ENCODE assay signal across 14 mouse cellular contexts in the genomic region with DNA sequence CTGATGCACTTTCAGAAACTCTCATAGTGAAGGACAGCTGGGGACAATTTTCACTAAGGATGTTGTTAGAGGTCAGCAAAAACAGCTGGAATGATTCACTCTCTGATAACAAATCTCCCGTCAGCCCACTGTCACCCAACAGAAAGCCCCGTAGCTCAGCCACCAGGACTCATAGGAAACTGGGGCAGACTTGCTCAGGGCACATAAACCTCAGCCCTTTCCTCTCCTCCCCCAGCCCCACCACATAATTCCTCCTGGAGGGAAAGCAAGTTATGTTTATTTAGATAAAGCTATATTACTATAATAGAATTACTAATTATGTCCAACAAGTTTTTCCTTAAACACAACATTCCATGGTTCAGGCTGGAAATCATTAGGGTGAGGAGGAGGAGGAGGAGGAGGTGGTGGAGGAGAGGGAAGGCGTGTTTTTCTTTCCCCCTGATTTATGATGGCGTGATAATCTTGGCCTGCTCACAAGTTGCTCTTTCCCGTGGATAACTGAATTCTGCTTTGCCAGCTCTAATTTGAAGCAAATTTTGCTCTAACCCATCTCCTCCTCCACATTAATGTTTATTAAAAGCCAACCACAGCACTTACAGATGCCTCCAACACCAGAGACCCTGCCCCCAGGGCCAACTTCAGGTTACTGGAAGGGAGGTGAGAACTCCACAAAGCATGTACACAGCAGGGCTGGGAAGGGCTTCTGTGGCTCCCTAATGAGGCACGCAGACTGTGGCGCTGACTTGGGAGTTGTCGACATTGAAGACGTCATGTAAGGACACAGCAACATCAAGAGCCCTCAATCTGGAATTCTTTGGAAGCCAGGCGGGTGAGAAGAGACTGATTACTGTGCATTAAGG.
DNase-seq lines count a peak whose midpoint lies in the region; ATAC-seq and TF ChIP-seq lines count a peak whose summit lies in the region.
"Had no signal": no experiment of that assay in that cellular context is flagged by ENCODE, and none has a peak within 500 bp of the region (broad histone marks: within the 10 kb centered on the region; RNA-seq: fewer than 3 reads in every experiment).

No protein-coding gene starts in this region.

- no peak overlapping the region for H3K4me2 ChIP-seq in intestine, embryonic 14.5 days (ENCODE audit: low read length)
- H3K4me2 ChIP-seq in intestine, postnatal 0 days (replicated peaks; ENCODE audit: low read depth) = no peak overlapping the region
- H3K4me2 ChIP-seq in hindbrain, embryonic 11.5 days (replicated peaks; ENCODE audit: low read depth, low read length) = no peak overlapping the region
- no peak overlapping the region for H3K4me2 ChIP-seq in forebrain, embryonic 13.5 days
- H3K4me2 ChIP-seq: midbrain, embryonic 15.5 days had no signal

- no peak for DNase-seq in intestine, embryonic 14.5 days (ENCODE audit: low spot score)
- DNase-seq in kidney, adult 18-20 months = peak; percentile 9
- peak; percentile 55 to 64 for DNase-seq in kidney, postnatal 4 days
- peak; percentile 61 for DNase-seq in mesoderm, embryonic 11.5 days (ENCODE audit: low read depth, low spot score)
- no peak for DNase-seq in hindbrain, embryonic 11.5 days (ENCODE audit: low spot score)
- no peak for DNase-seq in heart, adult 9 months (ENCODE audit: low spot score in 2 of 2)
- DNase-seq: cerebellum, adult 9-10 months; gastrocnemius, postnatal 25 days; right cerebral cortex, adult 18-20 months; thymus, adult 2 months had no signal

- 34% methylated on average over 10 of the region's 10 CpGs for WGBS in intestine, embryonic 14.5 days
- WGBS in intestine, postnatal 0 days = 51% methylated on average over 10 of the region's 10 CpGs
- WGBS in hindbrain, embryonic 11.5 days = 72% methylated on average over 10 of the region's 10 CpGs
- WGBS in forebrain, embryonic 13.5 days = 88% methylated on average over 10 of the region's 10 CpGs

- H3K4me3 ChIP-seq in intestine, embryonic 14.5 days (ENCODE audit: low read depth, low read length) = no peak overlapping the region
- H3K4me3 ChIP-seq in intestine, postnatal 0 days (ENCODE audit: low read depth, low read length) = no peak overlapping the region
- no peak overlapping the region for H3K4me3 ChIP-seq in hindbrain, embryonic 11.5 days (ENCODE audit: low read depth, low read length)
- H3K4me3 ChIP-seq in forebrain, embryonic 13.5 days = no peak overlapping the region
- H3K4me3 ChIP-seq: midbrain, embryonic 15.5 days had no signal

- H3K27me3 ChIP-seq in intestine, embryonic 14.5 days (replicated peaks; ENCODE audit: control insufficient read depth, insufficient read depth, low read length) = no peaks in the 10 kb centered on the region
- H3K27me3 ChIP-seq in intestine, postnatal 0 days (replicated peaks; ENCODE audit: control insufficient read depth, insufficient read depth, low read length) = no peaks in the 10 kb centered on the region
- no peaks in the 10 kb centered on the region for H3K27me3 ChIP-seq in hindbrain, embryonic 11.5 days (ENCODE audit: control insufficient read depth, insufficient read depth, low read length)
- no peaks in the 10 kb centered on the region for H3K27me3 ChIP-seq in forebrain, embryonic 13.5 days
- H3K27me3 ChIP-seq: midbrain, embryonic 15.5 days had no signal

- no peaks in the 10 kb centered on the region for H3K36me3 ChIP-seq in intestine, embryonic 14.5 days (ENCODE audit: control insufficient read depth, insufficient read depth, low read length)
- no peaks in the 10 kb centered on the region for H3K36me3 ChIP-seq in intestine, postnatal 0 days (ENCODE audit: control insufficient read depth, insufficient read depth)
- H3K36me3 ChIP-seq in hindbrain, embryonic 11.5 days (ENCODE audit: control insufficient read depth, insufficient read depth, low read length) = no peaks in the 10 kb centered on the region
- H3K36me3 ChIP-seq in forebrain, embryonic 13.5 days (ENCODE audit: poor library complexity, severe bottlenecking) = no peaks in the 10 kb centered on the region
- H3K36me3 ChIP-seq: G1E; midbrain, embryonic 15.5 days had no signal

- H3K27ac ChIP-seq in intestine, embryonic 14.5 days (ENCODE audit: low read depth) = 0 out of 2 replicates have a peak overlapping the region, but pooled peaks have one; percentile 27
- H3K27ac ChIP-seq in intestine, postnatal 0 days (ENCODE audit: low read depth, low read length) = no peak overlapping the region
- H3K27ac ChIP-seq in hindbrain, embryonic 11.5 days (ENCODE audit: low read depth, low read length) = no peak overlapping the region
- H3K27ac ChIP-seq in forebrain, embryonic 13.5 days = no peak overlapping the region
- H3K27ac ChIP-seq: midbrain, embryonic 15.5 days had no signal

- no peak for TF ChIP-seq CTCF in intestine, postnatal 0 days (IDR thresholded peaks at IDR 0.05; ENCODE audit: low read depth)

- H3K9ac ChIP-seq in intestine, embryonic 14.5 days (ENCODE audit: low read length) = no peak overlapping the region
- no peak overlapping the region for H3K9ac ChIP-seq in intestine, postnatal 0 days (ENCODE audit: low read depth, low read length)
- no peak overlapping the region for H3K9ac ChIP-seq in hindbrain, embryonic 11.5 days (ENCODE audit: low read depth, low read length)
- H3K9ac ChIP-seq in forebrain, embryonic 13.5 days = no peak overlapping the region
- H3K9ac ChIP-seq: midbrain, embryonic 15.5 days had no signal

- H3K4me1 ChIP-seq in intestine, embryonic 14.5 days (replicated peaks; ENCODE audit: control insufficient read depth, insufficient read depth, low read length) = peaks cover 8% of the 10 kb centered on the region; the same call in 1 of the 2 replicates
- H3K4me1 ChIP-seq in intestine, postnatal 0 days (replicated peaks; ENCODE audit: control insufficient read depth, insufficient read depth, low read length) = no peaks in the 10 kb centered on the region
- no peaks in the 10 kb centered on the region for H3K4me1 ChIP-seq in hindbrain, embryonic 11.5 days (replicated peaks; ENCODE audit: control insufficient read depth, insufficient read depth, low read length)
- no peaks in the 10 kb centered on the region for H3K4me1 ChIP-seq in forebrain, embryonic 13.5 days
- H3K4me1 ChIP-seq: midbrain, embryonic 15.5 days had no signal

- no peak for ATAC-seq in intestine, embryonic 14.5 days (replicated peaks; ENCODE audit: low FRiP score, low TSS enrichment, low read depth)
- no peak for ATAC-seq in intestine, postnatal 0 days
- ATAC-seq in hindbrain, embryonic 11.5 days (ENCODE audit: low FRiP score) = no peak
- no peak for ATAC-seq in forebrain, embryonic 13.5 days
- ATAC-seq: midbrain, embryonic 15.5 days had no signal

- no peaks in the 10 kb centered on the region for H3K9me3 ChIP-seq in intestine, embryonic 14.5 days (ENCODE audit: control insufficient read depth, low read length)
- H3K9me3 ChIP-seq in intestine, postnatal 0 days (ENCODE audit: control insufficient read depth) = no peaks in the 10 kb centered on the region
- no peaks in the 10 kb centered on the region for H3K9me3 ChIP-seq in hindbrain, embryonic 11.5 days (ENCODE audit: control insufficient read depth, low read length)
- no peaks in the 10 kb centered on the region for H3K9me3 ChIP-seq in forebrain, embryonic 13.5 days (replicated peaks)
- H3K9me3 ChIP-seq: midbrain, embryonic 15.5 days had no signal

Comparison
In these comparisons a context has a peak if more than half of its experiments do, and no peak if none do; other contexts are left out.
1. DNase-seq: peak in kidney, adult 18-20 months (single experiment), kidney, postnatal 4 days (2 of 2) and mesoderm, embryonic 11.5 days (single experiment); none in intestine, embryonic 14.5 days (single experiment), hindbrain, embryonic 11.5 days (single experiment) and heart, adult 9 months (0 of 2).